Mouse (Mus musculus) activated CD4-positive, CD25-positive, alpha-beta regulatory T cell, adult 9 weeks (primary cell): ENCODE measurements around the gene Serpina3c. TPM values are rescaled to one million over a fixed set of nuclear protein-coding genes. Genes with fewer than 3 reads are reported as not detected.

Source experiments
- polyA plus RNA-seq: library from polyadenylated mRNA; unstranded; fragments of 100-300 nt; shearing (Covaris generic); gene quantifications from one replicate; pipeline ENCODE4 v1.2.1, GENCODE M21; 2017

The Serpina3c gene
- polyA plus RNA-seq, result not detected

DNA sequence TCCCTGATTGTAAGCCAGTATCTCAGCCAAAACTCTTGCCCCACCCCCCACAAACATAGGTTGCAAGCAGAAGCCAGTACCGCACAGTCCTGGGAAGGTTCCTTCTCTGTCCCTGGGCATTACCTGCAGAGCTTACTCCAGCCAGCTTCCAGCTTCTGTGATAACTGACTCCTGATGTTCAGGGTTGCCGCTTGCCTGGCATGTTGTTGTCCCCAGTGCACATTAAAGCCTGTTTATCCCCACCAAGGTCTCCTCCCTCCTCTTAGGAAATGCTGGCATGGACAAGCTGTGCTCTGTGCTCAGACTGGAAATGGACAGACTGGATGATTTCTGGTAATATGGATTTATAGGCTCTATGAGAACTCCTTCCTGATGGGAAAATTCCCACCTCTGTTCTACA lies at the start of gene Serpina3c:
TSS of gene Serpina3c (minus strand) at position 215 of the 400 bp plus-strand sequence.

DNA sequence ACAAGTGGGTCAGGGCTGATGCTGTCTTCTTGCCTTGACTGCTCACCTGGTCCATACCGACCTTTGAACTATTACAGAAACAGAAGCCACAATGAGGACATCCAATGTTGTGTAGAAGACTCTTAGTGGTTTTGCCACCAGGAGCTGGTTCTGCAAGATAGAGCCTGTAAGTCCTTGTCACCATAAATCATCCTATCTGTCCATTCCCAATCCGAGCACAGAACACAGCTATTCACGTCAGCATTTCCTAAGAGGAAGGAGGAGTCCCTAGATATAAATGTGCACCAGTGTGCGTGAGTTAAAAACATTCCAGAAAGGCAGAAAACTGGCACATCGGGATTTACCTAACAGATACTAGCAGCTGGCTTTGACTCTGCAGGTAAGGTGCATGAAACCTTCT lies 26.0 kb downstream of the Serpina3c start, which contains the start of gene Serpina3b:
TSS of gene Serpina3b (plus strand) at position 301 of the 400 bp plus-strand sequence.

DNA sequence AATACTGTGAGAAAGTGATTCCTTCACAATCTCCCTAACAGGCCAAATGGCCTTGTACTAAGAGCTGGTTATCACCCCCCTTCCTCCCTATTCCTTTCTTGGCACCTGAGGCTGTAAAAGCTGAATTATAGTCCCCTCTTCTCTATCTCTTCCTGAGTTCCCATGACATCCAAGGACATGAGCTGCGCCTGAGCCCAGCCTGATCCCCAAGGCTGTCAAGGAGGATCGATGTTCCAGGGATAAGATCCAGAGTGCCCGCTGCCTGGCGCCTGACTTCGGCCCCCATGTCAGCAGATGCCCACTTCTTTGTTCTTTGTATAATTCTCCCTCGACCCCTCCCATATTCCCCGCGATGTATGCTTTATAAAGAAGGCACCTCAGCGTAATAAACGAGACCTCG lies 41.3 kb downstream of the Serpina3c start, which contains the start of gene Serpina3a:
TSS of gene Serpina3a (plus strand) at position 392 of the 400 bp plus-strand sequence.

GRCm38 (mm10) chr12:104100768-104101167 lies 52.9 kb downstream of the Serpina3c start, which contains the start of gene Serpina5:
Serpina5 (plus strand) TSS chr12:104101113.

Other genes starting within 250 kb of the Serpina3c start
- gene Serpina1c, start 249.0 kb downstream of the Serpina3c start, polyA plus RNA-seq, result not detected
- not detected for gene Serpina1e, start 194.9 kb downstream of the Serpina3c start, polyA plus RNA-seq
- gene Serpina11, start 163.9 kb downstream of the Serpina3c start, polyA plus RNA-seq, result not detected
- gene Serpina9, start 140.1 kb downstream of the Serpina3c start, polyA plus RNA-seq, result 2.3 TPM
- gene Serpina12, start 109.4 kb downstream of the Serpina3c start, polyA plus RNA-seq, result not detected
- gene Serpina5, start 52.8 kb downstream of the Serpina3c start, polyA plus RNA-seq, result not detected
- gene Serpina3a, start 41.1 kb downstream of the Serpina3c start, polyA plus RNA-seq, result not detected
- not detected for gene Serpina3b, start 25.9 kb downstream of the Serpina3c start, polyA plus RNA-seq
- 12.5 TPM for gene Serpina3f, start 60.7 kb upstream of the Serpina3c start, polyA plus RNA-seq
- 312 TPM for gene Serpina3g, start 82.4 kb upstream of the Serpina3c start, polyA plus RNA-seq
- not detected for gene Serpina3i, start 109.3 kb upstream of the Serpina3c start, polyA plus RNA-seq
- gene Serpina3j, start 160.7 kb upstream of the Serpina3c start, polyA plus RNA-seq, result not detected
- not detected for gene Serpina3k, start 184.6 kb upstream of the Serpina3c start, polyA plus RNA-seq
- not detected for gene Serpina3m, start 184.6 kb upstream of the Serpina3c start, polyA plus RNA-seq